Mouse (Mus musculus) C2C12 (cell line): ENCODE results near the gene Pusl1.

Source experiments
- CTCF ChIP-seq: IDR thresholded peaks from one replicate; pipeline ENCODE4 v1.5.1; 2011; ENCODE audit not compliant: control insufficient read depth, insufficient read depth, insufficient read length
- MAX ChIP-seq: IDR thresholded peaks from one replicate; pipeline ENCODE4 v1.6.1; 2011; ENCODE audit warnings: mild to moderate bottlenecking, control low read depth
- MYOD1 ChIP-seq: IDR thresholded peaks from one replicate; pipeline ENCODE4 v1.6.1; 2011; ENCODE audit warnings: low read depth; ENCODE audit not compliant: control insufficient read depth, insufficient read length
- MYOG ChIP-seq: IDR thresholded peaks from one replicate; pipeline ENCODE4 v1.6.1; 2011; ENCODE audit not compliant: control insufficient read depth, insufficient read length; ENCODE audit errors: extremely low read depth
- USF1 ChIP-seq: IDR thresholded peaks from one replicate; pipeline ENCODE4 v1.6.1; 2011; ENCODE audit warnings: low read depth, mild to moderate bottlenecking, control low read depth, moderate library complexity

GRCm38 (mm10) chr4:155907003-155907402 lies 15.4 kb upstream of the Pusl1 start:
- TF ChIP-seq MYOG = no peak
- no peak for TF ChIP-seq CTCF
- TF ChIP-seq MAX = no peak
- no peak for TF ChIP-seq USF1
- TF ChIP-seq MYOD1 = no peak
